Mouse (Mus musculus): ENCODE results near the gene Exoc8.

Gene Exoc8

DNA sequence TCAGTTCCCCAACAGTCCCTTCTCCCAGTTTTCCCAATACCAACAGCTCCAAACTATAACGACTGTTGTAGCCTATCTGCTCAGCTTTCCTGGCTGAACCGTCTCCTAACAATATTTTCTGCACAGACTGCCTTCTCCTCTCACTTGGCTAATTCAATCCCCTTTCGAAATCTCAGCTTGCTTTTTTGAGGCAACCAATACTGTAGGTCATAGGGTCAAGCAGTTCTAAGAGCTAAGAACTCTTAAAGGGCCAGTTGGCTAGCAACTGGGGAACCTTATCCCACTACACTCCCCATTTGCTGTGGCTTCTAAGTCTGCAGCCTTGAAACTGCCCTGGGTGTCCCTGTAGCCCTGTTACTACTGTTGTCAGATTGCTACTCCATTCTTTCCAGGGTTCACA is 52.4 kb downstream of the Exoc8 start:
- no peak for DNase-seq
